Mouse (Mus musculus) bone marrow, adult 2 months (tissue): ENCODE data around the gene Gm10719.
"Not testable (repeated sequence)": the region's sequence is repeated elsewhere in the genome, so short reads cannot be mapped to it uniquely, and the experiment has no call there.

Experiments used
- CTCF ChIP-seq: fragments of 200-500 bp; IDR thresholded peaks from 2 replicates; pipeline ENCODE4 v1.5.1; 2011; ENCODE audit warnings: low read length, control low read depth; ENCODE audit not compliant: control insufficient read depth, insufficient read depth
- POLR2A ChIP-seq: fragments of 200-500 bp; IDR thresholded peaks from 2 replicates; pipeline ENCODE4 v1.6.1; 2011; ENCODE audit warnings: low read depth, mild to moderate bottlenecking, control low read depth, low read length, borderline replicate concordance; ENCODE audit not compliant: control insufficient read depth

GRCm38 (mm10) chr9:3019835-3020727 is 2.9 kb downstream of the Gm10719 start:
- not testable (repeated sequence) for TF ChIP-seq CTCF, POLR2A
